In genomic region chr3:34653977-34654500, GRCm38 (mm10) we compare ENCODE assay signal across 11 mouse cellular contexts. TPM values are rescaled to one million over a fixed set of nuclear protein-coding genes. Genes with fewer than 3 reads are reported as not detected.
DNase-seq lines count a peak whose midpoint lies in the region; ATAC-seq and TF ChIP-seq lines count a peak whose summit lies in the region.
"Had no signal": no experiment of that assay in that cellular context is flagged by ENCODE, and none has a peak within 500 bp of the region (broad histone marks: within the 10 kb centered on the region; RNA-seq: fewer than 3 reads in every experiment).

No protein-coding gene starts in this region.

- H3K4me2 ChIP-seq in hindbrain, embryonic 12.5 days (replicated peaks), result peak overlapping the region; percentile 51
- H3K4me2 ChIP-seq in neural tube, embryonic 12.5 days (replicated peaks), result peak overlapping the region; percentile 79
- no peak overlapping the region for H3K4me2 ChIP-seq in kidney, embryonic 14.5 days (replicated peaks; ENCODE audit: low read depth, low read length)
- H3K4me2 ChIP-seq: liver, embryonic 12.5 days had no signal

- peaks cover 5% of the 10 kb centered on the region; the same call in 1 of the 2 replicates for H3K36me3 ChIP-seq in embryonic facial prominence, embryonic 10.5 days (replicated peaks)
- H3K36me3 ChIP-seq in hindbrain, embryonic 12.5 days, result no peaks in the 10 kb centered on the region
- H3K36me3 ChIP-seq in neural tube, embryonic 12.5 days, result no peaks in the 10 kb centered on the region
- H3K36me3 ChIP-seq in kidney, adult 2 months (ENCODE audit: control insufficient read depth, insufficient read depth, low read length), result no peaks in the 10 kb centered on the region
- H3K36me3 ChIP-seq in kidney, embryonic 14.5 days (ENCODE audit: control insufficient read depth, insufficient read depth, low read length), result no peaks in the 10 kb centered on the region
- H3K36me3 ChIP-seq: liver, embryonic 12.5 days had no signal

- H3K27me3 ChIP-seq in embryonic facial prominence, embryonic 10.5 days (replicated peaks; ENCODE audit: low read depth, poor library complexity, severe bottlenecking), result peaks cover 90% of the 10 kb centered on the region
- H3K27me3 ChIP-seq in hindbrain, embryonic 12.5 days, result peaks cover 30% of the 10 kb centered on the region
- peaks cover 28% of the 10 kb centered on the region for H3K27me3 ChIP-seq in neural tube, embryonic 12.5 days (replicated peaks)
- peaks cover 29% of the 10 kb centered on the region for H3K27me3 ChIP-seq in kidney, adult 2 months (replicated peaks; ENCODE audit: control insufficient read depth, insufficient read depth, low read length)
- H3K27me3 ChIP-seq in kidney, embryonic 14.5 days (ENCODE audit: control insufficient read depth, insufficient read depth, low read length), result peaks cover 89% of the 10 kb centered on the region

- H3K9me3 ChIP-seq in embryonic facial prominence, embryonic 10.5 days, result no peaks in the 10 kb centered on the region
- H3K9me3 ChIP-seq in hindbrain, embryonic 12.5 days (replicated peaks), result no peaks in the 10 kb centered on the region
- H3K9me3 ChIP-seq in neural tube, embryonic 12.5 days, result no peaks in the 10 kb centered on the region
- H3K9me3 ChIP-seq in kidney, embryonic 14.5 days (ENCODE audit: control insufficient read depth, low read length), result no peaks in the 10 kb centered on the region
- H3K9me3 ChIP-seq: liver, embryonic 12.5 days had no signal

- H3K9ac ChIP-seq in hindbrain, embryonic 12.5 days, result peak overlapping the region; percentile 55
- H3K9ac ChIP-seq in neural tube, embryonic 12.5 days, result peak overlapping the region; percentile 78
- H3K9ac ChIP-seq in kidney, embryonic 14.5 days (ENCODE audit: low read depth, low read length), result no peak overlapping the region
- H3K9ac ChIP-seq: liver, embryonic 12.5 days had no signal

- intact Hi-C loops in gastrocnemius, adult 2 months (cut with DNase I), result no loop called here

- H3K27ac ChIP-seq in embryonic facial prominence, embryonic 10.5 days (replicated peaks), result peak overlapping the region; percentile 93
- H3K27ac ChIP-seq in hindbrain, embryonic 12.5 days, result peak overlapping the region; percentile 86
- no peak overlapping the region for H3K27ac ChIP-seq in neural tube, embryonic 12.5 days
- no peak overlapping the region for H3K27ac ChIP-seq in kidney, adult 2 months (ENCODE audit: insufficient read depth, low read depth, low read length)
- no peak overlapping the region for H3K27ac ChIP-seq in kidney, embryonic 14.5 days (ENCODE audit: low read depth, low read length)
- no peak overlapping the region for H3K27ac ChIP-seq in gastrocnemius, adult 2 months
- H3K27ac ChIP-seq: liver, embryonic 12.5 days had no signal

- 3% methylated on average over 9 of the region's 9 CpGs for WGBS in embryonic facial prominence, embryonic 10.5 days
- WGBS in hindbrain, embryonic 12.5 days, result 2% methylated on average over 9 of the region's 9 CpGs
- 2% methylated on average over 9 of the region's 9 CpGs for WGBS in neural tube, embryonic 12.5 days
- WGBS in kidney, adult 2 months, result 9% methylated on average over 9 of the region's 9 CpGs
- 2% methylated on average over 9 of the region's 9 CpGs for WGBS in kidney, embryonic 14.5 days

- peak; percentile 93 for DNase-seq in ES-CJ7 (ENCODE audit: low read depth, low spot score)
- DNase-seq in embryonic facial prominence, embryonic 10.5 days (ENCODE audit: low spot score), result peak; percentile 48
- DNase-seq in kidney, adult 2 months, result no peak
- no peak for DNase-seq in gastrocnemius, adult 2 months
- DNase-seq in thymus, adult 18-20 months, result no peak
- DNase-seq: adrenal gland, adult 8-10 months; gastrocnemius, postnatal 36 days had no signal

- H3K4me3 ChIP-seq in embryonic facial prominence, embryonic 10.5 days, result peak overlapping the region; percentile 72
- H3K4me3 ChIP-seq in hindbrain, embryonic 12.5 days, result peak overlapping the region; percentile 40
- H3K4me3 ChIP-seq in neural tube, embryonic 12.5 days, result peak overlapping the region; percentile 41
- no peak overlapping the region for H3K4me3 ChIP-seq in kidney, adult 2 months (ENCODE audit: insufficient read depth, low read depth, low read length)
- H3K4me3 ChIP-seq in kidney, embryonic 14.5 days (ENCODE audit: low read length), result no peak overlapping the region
- no peak overlapping the region for H3K4me3 ChIP-seq in gastrocnemius, adult 2 months
- H3K4me3 ChIP-seq: liver, embryonic 12.5 days had no signal

- TF ChIP-seq POLR2A in kidney, adult 2 months (IDR thresholded peaks at IDR 0.05; ENCODE audit: low read depth, low read length), result no peak

- ATAC-seq in hindbrain, embryonic 12.5 days (ENCODE audit: low FRiP score), result no peak
- ATAC-seq in neural tube, embryonic 12.5 days (ENCODE audit: low FRiP score, low read depth), result no peak
- ATAC-seq in kidney, embryonic 14.5 days (ENCODE audit: low FRiP score, low TSS enrichment), result no peak
- ATAC-seq: liver, embryonic 12.5 days had no signal

- TF ChIP-seq CTCF in kidney, adult 2 months (conservative IDR thresholded peaks at IDR 0.05; ENCODE audit: insufficient read depth, insufficient read length, low read depth, low read length), result no peak
- no peak for TF ChIP-seq CTCF in gastrocnemius, adult 2 months (IDR thresholded peaks at IDR 0.05)

- H3K4me1 ChIP-seq in embryonic facial prominence, embryonic 10.5 days, result peaks cover 47% of the 10 kb centered on the region
- H3K4me1 ChIP-seq in hindbrain, embryonic 12.5 days, result peaks cover 42% of the 10 kb centered on the region
- peaks cover 18% of the 10 kb centered on the region for H3K4me1 ChIP-seq in neural tube, embryonic 12.5 days
- H3K4me1 ChIP-seq in kidney, adult 2 months (ENCODE audit: control insufficient read depth, insufficient read depth, low read length), result no peaks in the 10 kb centered on the region
- H3K4me1 ChIP-seq in kidney, embryonic 14.5 days (ENCODE audit: control insufficient read depth, insufficient read depth, low read length), result peaks cover 9% of the 10 kb centered on the region; the same call in 1 of the 2 replicates

RNA-seq across cellular contexts. Expression of gene Sox2, which starts 3.8 kb away (rescaled TPM):
- polyA plus RNA-seq in embryonic facial prominence, embryonic 10.5 days (2016; fragmentation: Nextera tagmentation; extraction: Ambion mirVana), result 12.2 and 16.1 TPM in 2 replicates
- 37.3 and 39.5 TPM in 2 replicates for polyA plus RNA-seq in hindbrain, embryonic 12.5 days (2016; fragmentation: Nextera tagmentation; extraction: Ambion mirVana)
- polyA plus RNA-seq in neural tube, embryonic 12.5 days (2016; fragmentation: Nextera tagmentation; extraction: Ambion mirVana), result 48.0 and 49.7 TPM in 2 replicates
- 0.03 TPM in 1 of 2 replicates, not detected in the other for polyA plus RNA-seq in kidney, adult 2 months (2012; rRNA removed)
- polyA plus RNA-seq in kidney, embryonic 14.5 days (2014; fragmentation: Nextera tagmentation; extraction: Ambion mirVana), result not detected in 2 replicates
- not detected for total RNA-seq in gastrocnemius, adult 2 months (2021)
- total RNA-seq: gastrocnemius, postnatal 36 days had no signal
- polyA plus RNA-seq: liver, embryonic 12.5 days had no signal

Comparison
In these comparisons a context has a peak if more than half of its experiments do, and no peak if none do; other contexts are left out.
1. DNase-seq: peak in ES-CJ7 (single experiment) and embryonic facial prominence, embryonic 10.5 days (single experiment); none in kidney, adult 2 months (single experiment), gastrocnemius, adult 2 months (single experiment) and thymus, adult 18-20 months (0 of 2).
2. H3K27ac ChIP-seq: peak in embryonic facial prominence, embryonic 10.5 days (single experiment) and hindbrain, embryonic 12.5 days (single experiment); none in neural tube, embryonic 12.5 days (single experiment), kidney, adult 2 months (single experiment), kidney, embryonic 14.5 days (single experiment) and gastrocnemius, adult 2 months (single experiment).
3. H3K4me3 ChIP-seq: peak in embryonic facial prominence, embryonic 10.5 days (single experiment), hindbrain, embryonic 12.5 days (single experiment) and neural tube, embryonic 12.5 days (single experiment); none in kidney, adult 2 months (single experiment), kidney, embryonic 14.5 days (single experiment) and gastrocnemius, adult 2 months (single experiment).
4. RNA of gene Sox2, which starts 3.8 kb away (polyA plus RNA-seq): 48.0 to 49.7 TPM in neural tube, embryonic 12.5 days, 37.3 to 39.5 TPM in hindbrain, embryonic 12.5 days and 12.2 to 16.1 TPM in embryonic facial prominence, embryonic 10.5 days; 0.03 TPM in kidney, adult 2 months and not detected in kidney, embryonic 14.5 days; every median in the first group is over 10 times any median in the second.